Mouse (Mus musculus) monocyte, adult 59 days (primary cell): ENCODE data around the gene Olfr619. TPM values are rescaled to one million over a fixed set of nuclear protein-coding genes. Genes with fewer than 3 reads are reported as not detected.

Experiments used
- total RNA-seq, 2 experiments: library from RNA; stranded (reverse); gene quantifications; one replicate each; pipeline ENCODE4 v1.2.4; 2023

The Olfr619 gene
- not detected for total RNA-seq

GRCm38 (mm10) chr7:103600275-103600674 is at the start of gene Olfr619:
Olfr619 (plus strand) TSS chr7:103600575.

GRCm38 (mm10) chr7:103555779-103556178 is 44.6 kb upstream of the Olfr619 start, which contains the start of gene Olfr615:
Olfr615 (plus strand) TSS chr7:103556079.

GRCm38 (mm10) chr7:103569043-103569442 is 31.3 kb upstream of the Olfr619 start, which contains the start of gene Olfr616:
Olfr616 (minus strand) TSS chr7:103569143.

GRCm38 (mm10) chr7:103572761-103573160 is 27.6 kb upstream of the Olfr619 start, which contains the start of gene Olfr617:
Olfr617 (plus strand) TSS chr7:103573061.

GRCm38 (mm10) chr7:103589803-103590202 is 10.6 kb upstream of the Olfr619 start, which contains the start of gene Olfr618:
Olfr618 (plus strand) TSS chr7:103590103.

GRCm38 (mm10) chr7:103612434-103612833 is 12.1 kb downstream of the Olfr619 start, which contains the start of gene Olfr620:
Olfr620 (minus strand) TSS chr7:103612534.

GRCm38 (mm10) chr7:103642602-103643001 is 42.2 kb downstream of the Olfr619 start, which contains the start of gene Olfr622:
Olfr622 (minus strand) TSS chr7:103642702.

Other genes with a start within 250 kb of the Olfr619 start
- not detected for gene Olfr601, start 237.9 kb upstream of the Olfr619 start, total RNA-seq
- gene Olfr603, start 214.4 kb upstream of the Olfr619 start, total RNA-seq, result not detected
- gene Usp17lc, start 185.5 kb upstream of the Olfr619 start, total RNA-seq, result not detected
- not detected for gene Olfr605, start 155.1 kb upstream of the Olfr619 start, total RNA-seq
- not detected for gene Olfr606, start 151.5 kb upstream of the Olfr619 start, total RNA-seq
- gene Olfr607, start 136.4 kb upstream of the Olfr619 start, total RNA-seq, result not detected
- not detected for gene Olfr608, start 130.7 kb upstream of the Olfr619 start, total RNA-seq
- not detected for gene Olfr609, start 102.5 kb upstream of the Olfr619 start, total RNA-seq
- not detected for gene Olfr610, start 88.5 kb upstream of the Olfr619 start, total RNA-seq
- not detected for gene Olfr611, start 79.7 kb upstream of the Olfr619 start, total RNA-seq
- gene Olfr612, start 57.9 kb upstream of the Olfr619 start, total RNA-seq, result not detected
- not detected for gene Olfr613, start 52.5 kb upstream of the Olfr619 start, total RNA-seq
- gene Olfr615, start 44.5 kb upstream of the Olfr619 start, total RNA-seq, result not detected
- not detected for gene Olfr616, start 31.4 kb upstream of the Olfr619 start, total RNA-seq
- gene Olfr617, start 27.5 kb upstream of the Olfr619 start, total RNA-seq, result not detected
- gene Olfr618, start 10.5 kb upstream of the Olfr619 start, total RNA-seq, result not detected
- not detected for gene Olfr620, start 12.0 kb downstream of the Olfr619 start, total RNA-seq
- gene Olfr622, start 42.1 kb downstream of the Olfr619 start, total RNA-seq, result not detected
- not detected for gene Olfr623, start 63.1 kb downstream of the Olfr619 start, total RNA-seq
- gene Olfr624, start 70.6 kb downstream of the Olfr619 start, total RNA-seq, result not detected
- not detected for gene Olfr625-ps1, start 82.1 kb downstream of the Olfr619 start, total RNA-seq
- gene Olfr243, start 114.1 kb downstream of the Olfr619 start, total RNA-seq, result not detected
- not detected for gene Olfr628, start 129.8 kb downstream of the Olfr619 start, total RNA-seq
- gene Olfr629, start 144.4 kb downstream of the Olfr619 start, total RNA-seq, result not detected
- not detected for gene Olfr630, start 156.8 kb downstream of the Olfr619 start, total RNA-seq
- gene Olfr69, start 171.0 kb downstream of the Olfr619 start, total RNA-seq, result not detected
- gene Olfr68, start 179.1 kb downstream of the Olfr619 start, total RNA-seq, result not detected
- not detected for gene Olfr67, start 191.2 kb downstream of the Olfr619 start, total RNA-seq
- gene Hbb-bt, start 213.4 kb downstream of the Olfr619 start, total RNA-seq, result 10 to 100 TPM in 1 of 2 experiments, 1 to 10 TPM in 1; 1.7 to 18.8 TPM
- 100 to 1,000 TPM in 1 of 2 experiments, 10 to 100 TPM in 1; 19.6 to 139 TPM for gene Hbb-bs, start 227.5 kb downstream of the Olfr619 start, total RNA-seq
- gene Hbb-bh2, start 239.9 kb downstream of the Olfr619 start, total RNA-seq, result not detected
- gene Hbb-bh1, start 242.6 kb downstream of the Olfr619 start, total RNA-seq, result not detected